Mouse (Mus musculus) midbrain, embryonic 11.5 days (tissue): Measurements from ENCODE around the gene Zfp459. TPM values are rescaled to one million over a fixed set of nuclear protein-coding genes. Genes with fewer than 3 reads are reported as not detected.
"Not testable (repeated sequence)": the region's sequence is repeated elsewhere in the genome, so short reads cannot be mapped to it uniquely, and the experiment has no call there.

Experiments used
- ATAC-seq: fragments of 200-750 bp; cut with Nextera tagmentation; 2 replicates; pipeline ENCODE4 v1.8.0; 2017; ENCODE audit warnings: moderate TSS enrichment, moderate library complexity; ENCODE audit not compliant: low FRiP score
- DNase-seq: peaks from one replicate; pipeline ENCODE4 v3.0.0; 2015; ENCODE audit warnings: low spot score; ENCODE audit errors: missing footprints
- H3K27ac ChIP-seq: fragments of 300-500 bp; sonication (generic); 2 replicates; pipeline ENCODE4 v1.5.1; 2014; ENCODE audit warnings: low read depth, low read length
- H3K27me3 ChIP-seq: fragments of 300-500 bp; sonication (generic); 2 replicates; pipeline ENCODE4 v1.6.1; 2014; ENCODE audit warnings: mild to moderate bottlenecking, low read length, moderate library complexity, mixed read lengths; ENCODE audit not compliant: control insufficient read depth, insufficient read depth
- H3K36me3 ChIP-seq: fragments of 300-500 bp; sonication (generic); 2 replicates; pipeline ENCODE4 v1.6.1; 2014; ENCODE audit warnings: mild to moderate bottlenecking, low read length, moderate library complexity, mixed read lengths; ENCODE audit not compliant: control insufficient read depth, insufficient read depth
- H3K4me1 ChIP-seq: fragments of 300-500 bp; sonication (generic); 2 replicates; pipeline ENCODE4 v1.6.1; 2014; ENCODE audit warnings: low read length; ENCODE audit not compliant: control insufficient read depth, insufficient read depth
- H3K4me2 ChIP-seq: fragments of 300-500 bp; sonication (generic); 2 replicates; pipeline ENCODE4 v1.6.1; 2014; ENCODE audit warnings: mild to moderate bottlenecking, moderate library complexity
- H3K4me3 ChIP-seq: fragments of 300-500 bp; sonication (generic); 2 replicates; pipeline ENCODE4 v1.5.1; 2014; ENCODE audit warnings: low read depth, low read length
- H3K9ac ChIP-seq: fragments of 300-500 bp; sonication (generic); 2 replicates; pipeline ENCODE4 v1.6.1; 2014; ENCODE audit warnings: low read length
- H3K9me3 ChIP-seq: fragments of 300-500 bp; sonication (generic); 2 replicates; pipeline ENCODE4 v1.6.1; 2016; ENCODE audit warnings: low read length; ENCODE audit not compliant: control insufficient read depth
- WGBS: fragments of 180-500 bp; shearing (Covaris S2); extraction: QIAGEN DNeasy Blood & Tissue Kit; methylation state at CpG from one replicate; pipeline ENCODE4 v1.1.7; 2014; 5-methylcytosine and 5-hydroxymethylcytosine counted together
- polyA plus RNA-seq: library from polyadenylated mRNA; unstranded; fragments of >200 nt; fragmentation: Nextera tagmentation; extraction: Ambion mirVana; gene quantifications from 2 replicates; pipeline ENCODE4 v1.2.1, GENCODE M21; 2014

Gene Zfp459
- polyA plus RNA-seq: 0.26 and 1.3 TPM in 2 replicates

GRCm38 (mm10) chr13:67421207-67421857 lies at the start of gene Zfp459:
Gene Zfp459, minus strand, starts transcription at chr13:67421418.
- ATAC-seq (peak; percentile 86), DNase-seq (peak; percentile 95)
- Histone ChIP-seq H3K4me2 (peak within 1 kb of the TSS; percentile 87), H3K4me3 (peak within 1 kb of the TSS; percentile 62), H3K27me3 (no peaks in the 10 kb centered on the region), H3K27ac (no peak within 1 kb of the TSS), H3K4me1 (no peaks in the 10 kb centered on the region; the same call in 1 of the 2 replicates), H3K9me3 (no peaks in the 10 kb centered on the region), H3K9ac (peak within 1 kb of the TSS; percentile 66), H3K36me3 (no peaks in the 10 kb centered on the region)
- WGBS: 4% methylated on average over 22 of the region's 22 CpGs

- 86% methylated on average over 3 of the region's 3 CpGs for WGBS
- Histone ChIP-seq H3K27me3 (no peaks in the 10 kb centered on the region), H3K4me3 (no peak overlapping the region), H3K9me3 (no peaks in the 10 kb centered on the region), H3K9ac (no peak overlapping the region), H3K36me3 (no peaks in the 10 kb centered on the region; the same call in 1 of the 2 replicates), H3K4me2 (no peak overlapping the region), H3K4me1 (no peaks in the 10 kb centered on the region), H3K27ac (no peak overlapping the region)
- DNase-seq (no peak), ATAC-seq (no peak)
Measured at GRCm38 (mm10) chr13:67469274-67469673, 48.1 kb upstream of the Zfp459 start.

GRCm38 (mm10) chr13:67463506-67464185 lies 42.4 kb upstream of the Zfp459 start:
- not testable (repeated sequence) for H3K27ac ChIP-seq, H3K9me3 ChIP-seq, H3K27me3 ChIP-seq, H3K4me2 ChIP-seq, H3K4me1 ChIP-seq, H3K36me3 ChIP-seq, H3K4me3 ChIP-seq, H3K9ac ChIP-seq, DNase-seq, ATAC-seq
- 87% methylated on average over 2 of the region's 5 CpGs for WGBS

- H3K9me3 ChIP-seq: no peaks in the 10 kb centered on the region; the same call in 1 of the 2 replicates
- H3K4me3 ChIP-seq: peak overlapping the region; percentile 51
- no peaks in the 10 kb centered on the region for H3K36me3 ChIP-seq
- no peak overlapping the region for H3K27ac ChIP-seq
- ATAC-seq (peak; percentile 57), DNase-seq (peak; percentile 88)
- peak overlapping the region; percentile 58 for H3K4me2 ChIP-seq
- no peaks in the 10 kb centered on the region for H3K27me3 ChIP-seq
- H3K4me1 ChIP-seq: no peaks in the 10 kb centered on the region
- H3K9ac ChIP-seq: peak overlapping the region; percentile 60; the same call in 1 of the 2 replicates
- 3% methylated on average over 3 of the region's 3 CpGs for WGBS
Measured at GRCm38 (mm10) chr13:67452021-67452309, 30.7 kb upstream of the Zfp459 start.

- no peak within 1 kb of the TSS for H3K27ac ChIP-seq
- peak within 1 kb of the TSS; percentile 58 for H3K4me2 ChIP-seq
- H3K4me1 ChIP-seq: no peaks in the 10 kb centered on the region
- H3K4me3 ChIP-seq: peak within 1 kb of the TSS; percentile 51
- no peaks in the 10 kb centered on the region; the same call in 1 of the 2 replicates for H3K9me3 ChIP-seq
- WGBS: 2% methylated on average over 20 of the region's 20 CpGs
- peak; percentile 99 for DNase-seq
- H3K9ac ChIP-seq: peak within 1 kb of the TSS; percentile 60
- peak; percentile 96 for ATAC-seq
- H3K36me3 ChIP-seq: no peaks in the 10 kb centered on the region
- H3K27me3 ChIP-seq: no peaks in the 10 kb centered on the region
Measured at GRCm38 (mm10) chr13:67451172-67452020, 30.2 kb upstream of the Zfp459 start, which contains the start of gene Zfp874a. Gene Zfp874a, minus strand, starts transcription at chr13:67451624.

GRCm38 (mm10) chr13:67437095-67437494 lies 15.9 kb upstream of the Zfp459 start:
- 83% methylated on average over 1 of the region's 3 CpGs for WGBS
- not testable (repeated sequence) for H3K36me3 ChIP-seq, H3K4me1 ChIP-seq, H3K9me3 ChIP-seq, H3K27ac ChIP-seq, H3K27me3 ChIP-seq, H3K9ac ChIP-seq, DNase-seq, H3K4me2 ChIP-seq, ATAC-seq, H3K4me3 ChIP-seq

- no peak for ATAC-seq
- no peak overlapping the region for H3K9ac ChIP-seq
- no peak overlapping the region for H3K27ac ChIP-seq
- no peak for DNase-seq
- no peaks in the 10 kb centered on the region for H3K27me3 ChIP-seq
- H3K4me3 ChIP-seq: no peak overlapping the region
- WGBS: 72% methylated on average over 3 of the region's 3 CpGs
- no peaks in the 10 kb centered on the region for H3K36me3 ChIP-seq
- H3K4me1 ChIP-seq: no peaks in the 10 kb centered on the region
- no peak overlapping the region for H3K4me2 ChIP-seq
- H3K9me3 ChIP-seq: no peaks in the 10 kb centered on the region
Measured at GRCm38 (mm10) chr13:67428116-67428515, 6.9 kb upstream of the Zfp459 start.

- H3K27ac ChIP-seq, ATAC-seq, H3K36me3 ChIP-seq, H3K9me3 ChIP-seq, DNase-seq, H3K4me3 ChIP-seq, H3K4me2 ChIP-seq, H3K4me1 ChIP-seq, H3K9ac ChIP-seq, H3K27me3 ChIP-seq: not testable (repeated sequence)
Measured at GRCm38 (mm10) chr13:67425699-67426098, 4.5 kb upstream of the Zfp459 start.

GRCm38 (mm10) chr13:67422532-67422931 lies 1.3 kb upstream of the Zfp459 start:
- not testable (repeated sequence) for ATAC-seq, H3K4me2 ChIP-seq, H3K36me3 ChIP-seq, H3K4me1 ChIP-seq, H3K27ac ChIP-seq, H3K27me3 ChIP-seq, H3K9ac ChIP-seq, H3K9me3 ChIP-seq, DNase-seq, H3K4me3 ChIP-seq
- WGBS: 76% methylated on average over 2 of the region's 2 CpGs
